Mouse (Mus musculus): Measurements from ENCODE around the gene Rcbtb2.

Rcbtb2 gene

DNA sequence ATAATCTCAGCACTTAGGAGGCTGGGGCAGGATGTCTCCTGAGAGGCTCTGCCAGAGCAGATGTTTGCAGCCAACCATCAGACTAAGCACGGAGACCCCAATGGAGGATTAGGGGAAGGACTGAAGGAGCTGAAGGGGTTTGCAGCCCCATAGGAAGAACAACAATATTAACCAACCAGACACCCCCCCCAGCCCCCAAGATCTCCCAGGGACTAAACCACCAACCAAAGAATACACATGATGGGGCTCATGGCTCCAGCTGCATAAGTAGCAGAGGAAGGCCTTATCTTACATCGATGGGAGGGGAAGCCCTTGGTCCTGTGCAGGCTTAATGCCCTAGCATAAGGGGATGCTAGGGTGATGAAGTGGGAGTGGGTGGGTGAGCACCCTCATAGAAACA, 6.5 kb upstream of the Rcbtb2 start:
- DNase-seq (ENCODE audit: low read depth, low spot score): no peak

DNA sequence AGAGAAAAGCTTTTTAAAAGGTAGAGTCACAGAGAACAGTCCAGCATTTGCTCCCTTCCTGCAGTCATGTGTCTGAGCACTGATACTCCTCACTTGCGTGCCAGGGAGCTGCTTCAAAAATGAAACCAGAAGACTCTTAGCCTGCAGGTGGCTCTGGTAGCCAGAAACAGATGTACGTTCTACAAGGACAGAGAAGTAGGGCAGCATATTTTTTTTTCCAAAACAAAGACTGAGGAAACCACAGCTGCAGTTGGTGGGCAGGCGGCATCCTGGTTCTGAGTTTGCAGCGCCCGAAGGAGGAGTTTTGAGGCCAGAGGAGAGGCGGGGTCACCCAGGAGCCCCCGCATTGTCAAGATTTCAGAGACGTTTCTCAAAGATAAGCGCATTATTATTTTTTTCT, 5.9 kb upstream of the Rcbtb2 start:
- DNase-seq (ENCODE audit: low read depth, low spot score): peak; percentile 83

DNA sequence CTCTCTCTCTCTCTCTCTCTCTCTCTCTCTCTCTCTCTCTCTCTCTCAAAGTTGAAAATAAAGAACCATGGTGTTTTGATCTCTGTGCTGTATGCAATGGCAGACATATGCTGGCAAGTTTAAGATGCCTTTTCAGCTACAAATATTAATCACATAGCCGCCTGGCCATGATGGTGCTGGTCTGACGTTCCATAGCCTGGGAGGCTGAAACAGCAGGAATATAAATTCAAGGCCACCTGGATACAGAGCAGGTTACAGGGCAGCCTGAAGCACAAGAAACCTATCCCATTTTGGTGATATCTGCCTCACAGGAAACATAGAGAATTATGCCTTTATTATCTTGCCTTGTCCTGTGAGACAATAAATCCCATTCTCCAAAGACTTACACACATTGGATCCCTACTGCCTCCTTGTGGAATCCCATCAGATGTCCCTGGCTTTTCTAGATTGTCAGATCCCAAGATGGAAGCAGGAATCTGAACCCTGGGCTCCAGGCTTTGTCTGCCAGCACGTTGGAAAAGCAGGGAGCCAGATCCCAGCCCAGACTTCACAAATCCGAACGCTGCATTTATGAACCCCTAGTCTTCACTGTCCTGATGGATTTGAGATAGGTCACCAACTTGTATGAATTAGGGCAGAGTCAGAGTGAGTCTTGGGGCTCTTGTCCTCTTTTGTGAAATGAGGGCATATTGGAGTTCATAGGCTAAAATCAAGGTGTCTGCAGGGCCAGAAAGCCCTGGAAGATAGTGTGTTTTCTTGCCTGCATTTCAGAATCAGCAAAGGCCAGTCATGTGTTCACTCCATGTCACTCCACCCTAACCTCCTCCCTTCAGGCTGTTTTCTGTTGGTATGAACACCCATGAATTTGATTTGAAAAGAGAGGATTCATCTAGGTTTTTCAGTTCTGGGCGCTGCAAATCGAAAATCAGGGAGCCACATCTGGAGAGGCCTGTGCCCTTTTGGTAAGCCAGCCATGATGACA, 5.1 kb upstream of the Rcbtb2 start:
- no peak for DNase-seq (ENCODE audit: low read depth, low spot score)

DNA sequence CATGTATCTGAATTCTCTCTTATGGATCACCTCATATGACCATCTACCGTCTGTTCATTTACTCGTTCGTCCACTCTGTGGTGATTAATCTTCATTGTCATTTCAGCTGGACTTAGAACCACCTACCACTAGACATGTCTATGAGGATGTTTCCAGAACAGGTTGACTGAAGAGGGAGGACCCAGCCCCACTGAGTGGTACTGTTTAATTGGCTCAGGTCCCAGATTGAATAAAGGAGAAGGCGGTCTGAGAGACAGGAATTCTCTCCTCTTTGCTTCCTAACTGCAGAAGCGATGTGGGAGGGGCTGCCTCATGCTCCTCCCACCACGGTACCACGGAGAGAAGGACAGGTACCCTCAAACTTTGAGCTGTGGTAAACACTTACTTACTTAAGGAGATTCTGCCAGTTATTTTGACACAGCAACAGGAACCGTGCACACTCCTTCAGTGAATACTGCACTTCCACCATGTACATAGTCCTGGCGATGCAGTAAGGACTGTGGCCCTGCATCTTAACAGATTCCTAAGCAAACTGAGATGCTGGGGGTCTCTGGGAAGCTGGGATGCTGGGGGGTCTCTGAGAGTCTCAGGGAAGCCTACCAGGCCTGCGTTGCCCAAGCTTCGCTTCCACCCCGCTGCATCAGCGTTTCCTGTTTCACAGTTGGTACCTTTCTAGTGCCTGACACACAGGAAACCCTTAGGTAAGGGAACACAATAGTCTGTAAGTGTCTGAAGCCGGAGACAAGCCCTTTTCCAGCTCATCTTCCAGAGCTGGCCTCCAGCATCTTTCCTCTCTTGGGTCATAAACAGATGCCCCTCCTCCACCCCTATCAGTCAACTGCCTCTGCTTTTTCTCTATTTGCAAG, 4.1 kb upstream of the Rcbtb2 start:
- DNase-seq (ENCODE audit: low read depth, low spot score): no peak

DNA sequence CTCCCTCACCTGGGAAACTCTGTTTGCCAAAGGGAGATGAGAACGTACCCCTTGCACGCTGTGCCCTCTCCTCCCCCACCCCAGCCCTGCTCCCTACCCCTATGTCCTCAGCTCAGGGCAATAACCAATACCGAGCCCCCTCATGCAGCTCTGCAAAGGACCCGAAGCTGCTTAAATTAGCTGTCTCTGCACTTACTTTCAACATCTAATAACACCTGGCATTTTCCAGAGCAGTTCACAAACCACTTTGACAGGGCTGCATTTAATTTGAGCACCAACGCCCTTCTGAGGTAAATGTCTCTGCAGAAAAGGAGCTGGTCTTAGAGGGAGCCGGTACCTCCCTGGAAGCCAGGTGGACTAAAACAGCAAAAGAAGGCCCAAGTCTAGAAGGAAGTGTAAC, 3.4 kb upstream of the Rcbtb2 start:
- no peak for DNase-seq (ENCODE audit: low read depth, low spot score)

DNA sequence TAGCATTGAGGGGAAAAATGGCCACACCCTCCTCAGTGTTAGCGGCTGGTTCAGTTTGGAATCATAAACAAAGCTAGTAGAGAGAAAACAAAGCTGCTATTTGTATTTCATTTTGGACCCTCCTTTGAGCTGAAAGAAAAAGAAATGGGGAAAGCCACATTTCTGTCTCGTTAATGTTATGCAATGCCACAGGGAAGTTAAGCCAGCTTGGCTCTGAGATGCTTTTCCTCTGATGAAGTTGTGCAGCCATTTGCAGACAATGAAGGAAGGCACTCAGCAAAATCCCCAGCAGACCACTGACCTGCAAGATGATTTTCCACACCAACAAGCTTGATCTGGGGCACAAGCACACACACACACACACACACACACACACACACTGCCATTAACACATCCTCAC, 2.9 kb upstream of the Rcbtb2 start:
- DNase-seq (ENCODE audit: low read depth, low spot score): no peak

DNA sequence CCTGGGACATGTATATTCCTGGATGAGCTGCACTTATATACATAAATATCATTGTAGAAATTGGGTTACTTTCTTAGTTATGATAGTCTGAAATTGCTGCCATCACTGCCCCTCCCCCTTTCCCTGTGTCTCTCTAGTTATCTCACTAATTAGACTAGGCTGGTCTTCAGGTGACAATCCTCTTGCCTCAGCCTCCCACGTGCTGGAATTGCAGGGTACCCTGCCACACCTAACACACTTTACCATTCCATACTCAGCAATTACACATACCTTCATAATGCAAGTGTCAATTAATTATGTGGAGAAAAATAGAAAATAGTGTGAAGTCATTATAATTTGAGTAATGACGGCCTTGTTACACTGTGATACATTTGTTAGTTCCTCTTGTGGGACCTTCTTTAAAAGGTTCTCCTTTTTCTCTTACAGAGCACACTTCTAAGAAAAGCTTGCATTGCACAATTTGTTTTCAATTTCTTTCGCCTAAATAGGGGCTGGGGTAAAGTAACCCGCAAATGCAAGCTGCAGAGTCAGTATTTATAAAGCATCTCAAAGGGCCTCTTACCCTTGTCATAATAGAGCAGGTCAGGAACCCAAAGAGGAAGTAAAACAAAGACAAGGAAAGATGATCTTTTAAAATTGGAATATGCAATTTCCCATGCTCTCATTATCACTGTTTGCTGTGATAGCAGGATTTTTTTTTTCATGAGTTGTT, 470 bp upstream of the Rcbtb2 start:
- no peak for DNase-seq (ENCODE audit: low read depth, low spot score)

DNA sequence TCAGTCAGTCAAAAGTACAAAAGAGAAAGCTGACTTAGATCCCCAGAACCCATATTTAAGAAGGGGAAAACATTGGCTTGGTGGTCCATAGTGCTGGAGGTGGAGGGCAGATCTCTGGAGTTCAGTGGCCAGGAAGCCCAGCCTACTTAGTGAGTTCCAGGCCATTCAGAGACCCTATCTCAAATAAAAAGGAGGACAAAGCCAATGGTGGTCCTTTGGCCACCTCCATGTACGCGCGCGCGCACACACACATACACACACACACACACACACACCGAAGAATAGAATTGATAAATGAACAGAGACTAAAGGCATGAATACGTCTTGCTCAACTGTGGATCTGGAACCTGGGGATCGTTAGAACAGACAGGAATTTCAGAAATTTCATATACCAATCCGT, 544 bp downstream of the Rcbtb2 start:
- DNase-seq (ENCODE audit: low read depth, low spot score): no peak

DNA sequence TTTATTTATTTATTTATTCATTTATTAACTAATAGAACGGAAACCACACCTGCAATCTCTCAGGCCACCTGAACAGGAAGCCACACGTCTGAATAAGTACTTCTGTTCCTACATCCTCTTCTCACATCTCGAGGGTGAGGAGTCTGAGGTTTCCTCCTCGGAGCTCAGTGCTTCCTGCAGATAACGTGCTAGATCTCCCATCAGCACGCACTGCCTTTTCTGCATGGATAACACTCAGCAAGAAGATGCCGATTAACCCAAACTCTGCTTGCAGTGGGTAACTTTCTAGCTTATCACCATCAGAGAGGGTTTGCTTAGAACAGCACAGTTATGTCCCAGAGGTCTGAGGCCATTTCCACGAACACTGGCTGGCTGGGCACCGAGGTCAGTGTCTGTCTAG, 949 bp downstream of the Rcbtb2 start:
- no peak for DNase-seq (ENCODE audit: low read depth, low spot score)

DNA sequence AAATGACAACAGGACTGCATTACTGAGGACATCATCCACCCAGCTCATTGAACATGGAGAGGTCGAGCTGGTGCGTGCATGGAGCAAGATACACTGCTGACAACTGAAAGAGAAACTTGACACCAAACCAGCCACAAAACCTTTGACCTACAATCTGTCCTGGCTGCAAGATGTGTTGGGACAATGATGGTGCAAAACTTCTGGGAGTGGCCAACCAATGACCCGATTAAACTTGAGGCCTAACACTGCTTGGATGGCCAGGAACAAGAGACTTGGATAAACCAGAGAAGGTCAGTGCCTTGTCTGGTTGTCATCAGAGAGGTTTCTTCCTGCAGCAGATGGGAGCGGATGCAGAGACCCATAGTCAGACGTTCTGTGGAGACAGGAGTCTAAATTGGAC, 7.7 kb downstream of the Rcbtb2 start:
- no peak for DNase-seq (ENCODE audit: low read depth, low spot score)

DNA sequence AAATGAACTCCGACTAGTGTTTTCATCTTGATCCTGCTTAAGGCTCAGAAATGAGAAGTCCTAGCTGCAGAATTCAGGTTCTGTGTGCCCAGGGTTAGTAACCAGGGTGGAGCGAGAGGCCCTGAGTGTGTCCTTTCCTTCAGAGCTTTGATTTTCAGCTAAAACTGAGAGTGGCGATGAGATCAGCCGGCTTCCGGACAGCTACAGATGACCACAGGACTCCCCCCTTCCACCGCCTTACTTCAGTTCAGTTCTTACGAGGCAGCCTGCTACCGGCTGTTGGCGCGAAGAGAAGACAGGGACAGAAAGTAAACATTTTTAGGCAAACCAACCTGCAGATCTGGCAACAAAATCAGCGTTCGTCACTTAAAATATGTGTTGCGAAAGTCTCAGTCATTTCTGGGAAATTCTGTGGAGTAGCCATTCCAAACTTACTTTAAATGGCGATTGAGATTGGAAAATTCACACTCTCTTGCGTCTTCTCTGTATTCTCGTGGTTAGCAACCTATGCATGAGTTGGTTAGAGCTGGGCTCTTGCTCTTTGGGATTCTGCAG, 9.1 kb downstream of the Rcbtb2 start:
- no peak for DNase-seq (ENCODE audit: low read depth, low spot score)

DNA sequence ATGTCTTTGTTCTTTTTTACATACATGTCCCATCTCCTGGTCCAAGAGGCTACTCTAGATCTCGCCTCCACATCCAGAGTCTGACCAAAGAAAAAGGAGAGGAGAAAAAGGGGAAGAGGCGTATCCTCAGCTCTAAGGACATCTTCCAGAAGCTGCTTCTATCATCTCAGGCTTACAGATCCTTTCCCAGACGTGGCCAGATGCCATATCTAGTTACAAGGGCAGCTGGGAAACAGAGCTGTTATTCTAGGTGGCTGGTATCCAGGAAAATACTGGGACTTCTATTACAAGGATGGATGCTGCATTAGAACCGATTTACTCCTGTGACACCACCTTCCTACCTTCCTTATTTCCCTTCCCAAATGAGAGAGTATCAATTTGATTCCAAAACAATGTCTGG, 9.9 kb downstream of the Rcbtb2 start:
- DNase-seq (ENCODE audit: low read depth, low spot score): no peak

DNA sequence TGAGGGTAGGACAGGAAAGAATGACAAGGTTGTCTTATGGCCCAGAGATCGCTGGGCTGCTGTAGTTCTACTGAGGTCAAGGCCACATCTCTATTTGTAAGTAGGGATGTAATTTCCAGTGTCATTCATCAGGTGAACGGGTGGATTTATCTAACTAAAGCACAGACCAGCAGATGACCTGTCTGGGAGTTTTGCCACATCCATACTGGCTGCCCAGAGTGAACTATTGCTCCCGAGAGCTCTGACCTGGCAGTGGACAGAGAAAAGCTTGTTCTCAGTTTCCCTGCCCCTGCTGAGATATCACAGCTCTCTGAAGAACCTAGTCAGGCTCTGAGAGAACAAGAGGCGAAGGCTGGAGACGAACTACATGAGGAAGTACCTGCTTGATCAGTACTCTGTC, 14.4 kb downstream of the Rcbtb2 start:
- DNase-seq (ENCODE audit: low read depth, low spot score): no peak

DNA sequence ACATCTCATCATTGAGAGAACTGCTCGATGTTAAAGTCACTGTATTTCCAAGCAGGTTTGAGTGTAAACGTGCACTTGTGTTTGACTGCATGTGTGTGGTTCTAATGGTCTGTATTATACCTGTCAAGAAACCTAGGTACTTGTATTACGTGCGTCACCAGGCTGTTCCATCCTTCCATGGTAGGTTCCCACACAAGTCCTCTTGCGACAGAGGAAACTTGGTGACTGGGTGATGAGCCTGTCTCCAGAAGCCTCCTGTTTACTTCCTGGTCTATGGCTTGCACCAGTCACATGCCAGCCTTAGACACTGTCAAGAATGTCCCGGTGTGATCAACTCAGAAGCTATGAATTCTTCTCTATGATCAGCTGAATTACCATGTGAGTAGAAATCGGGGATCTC, 15.6 kb downstream of the Rcbtb2 start:
- DNase-seq (ENCODE audit: low read depth, low spot score): no peak

DNA sequence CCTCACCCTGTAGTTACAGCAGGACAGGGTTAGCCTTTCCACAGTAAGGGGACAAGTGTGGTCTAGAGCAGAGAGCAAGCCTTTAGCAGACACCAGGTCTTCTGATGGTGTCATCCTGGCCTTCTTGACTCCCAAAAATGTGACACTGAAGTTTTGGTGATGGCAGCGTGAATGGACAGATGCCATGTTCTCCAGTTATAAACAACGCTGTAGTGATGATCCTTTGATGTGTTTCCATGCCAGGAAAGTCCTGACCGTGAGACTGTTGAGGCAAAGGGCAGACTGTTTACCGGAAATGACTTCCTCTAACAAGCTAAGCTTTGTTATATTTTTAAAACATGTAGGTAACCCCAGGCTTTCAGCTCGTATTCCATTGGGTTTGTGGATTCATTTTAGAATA, 17.0 kb downstream of the Rcbtb2 start:
- no peak for DNase-seq (ENCODE audit: low read depth, low spot score)

DNA sequence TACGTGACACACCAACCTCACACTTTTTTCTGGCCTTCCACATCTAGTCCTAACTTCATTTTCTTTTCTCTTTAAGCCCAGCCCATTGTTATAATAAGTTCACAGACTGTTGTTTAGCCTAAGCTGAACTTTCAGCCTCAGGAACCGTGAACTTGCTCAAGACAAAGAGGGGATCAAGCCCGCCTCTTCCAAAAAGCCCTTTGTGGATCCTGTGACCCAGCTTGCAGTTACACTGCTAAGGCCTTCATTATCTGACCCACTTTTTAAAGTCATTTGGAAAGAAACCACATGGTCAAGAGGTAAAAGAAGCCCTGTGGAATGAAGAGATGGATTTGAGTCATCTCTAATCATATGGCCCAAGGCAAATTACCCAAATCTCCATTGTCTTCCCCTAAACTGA, 19.0 kb downstream of the Rcbtb2 start:
- no peak for DNase-seq (ENCODE audit: low read depth, low spot score)

DNA sequence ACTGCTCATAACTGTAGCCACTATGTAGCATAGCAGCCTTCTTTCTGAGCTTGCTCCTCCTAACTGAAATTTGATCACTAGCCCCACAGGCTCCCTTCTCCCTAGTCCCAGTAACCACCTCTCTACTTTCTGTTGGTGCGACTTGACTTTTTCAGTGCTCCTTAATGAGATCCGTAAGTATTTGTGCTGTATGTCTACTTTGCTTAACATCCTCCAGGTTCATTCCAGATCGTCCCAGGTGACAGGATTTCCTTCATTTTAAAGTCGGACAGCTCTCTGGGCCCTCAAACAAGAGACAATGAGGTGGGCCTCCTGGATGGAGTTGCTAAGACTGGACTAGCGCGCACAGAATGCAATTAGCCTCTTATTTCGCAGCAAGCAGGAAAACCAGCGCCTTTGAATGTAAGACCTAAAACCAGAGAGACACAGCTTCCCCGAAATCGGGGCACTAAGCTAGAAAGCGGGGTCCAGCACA, 19.6 kb downstream of the Rcbtb2 start:
- DNase-seq (ENCODE audit: low read depth, low spot score): peak; percentile 53

DNA sequence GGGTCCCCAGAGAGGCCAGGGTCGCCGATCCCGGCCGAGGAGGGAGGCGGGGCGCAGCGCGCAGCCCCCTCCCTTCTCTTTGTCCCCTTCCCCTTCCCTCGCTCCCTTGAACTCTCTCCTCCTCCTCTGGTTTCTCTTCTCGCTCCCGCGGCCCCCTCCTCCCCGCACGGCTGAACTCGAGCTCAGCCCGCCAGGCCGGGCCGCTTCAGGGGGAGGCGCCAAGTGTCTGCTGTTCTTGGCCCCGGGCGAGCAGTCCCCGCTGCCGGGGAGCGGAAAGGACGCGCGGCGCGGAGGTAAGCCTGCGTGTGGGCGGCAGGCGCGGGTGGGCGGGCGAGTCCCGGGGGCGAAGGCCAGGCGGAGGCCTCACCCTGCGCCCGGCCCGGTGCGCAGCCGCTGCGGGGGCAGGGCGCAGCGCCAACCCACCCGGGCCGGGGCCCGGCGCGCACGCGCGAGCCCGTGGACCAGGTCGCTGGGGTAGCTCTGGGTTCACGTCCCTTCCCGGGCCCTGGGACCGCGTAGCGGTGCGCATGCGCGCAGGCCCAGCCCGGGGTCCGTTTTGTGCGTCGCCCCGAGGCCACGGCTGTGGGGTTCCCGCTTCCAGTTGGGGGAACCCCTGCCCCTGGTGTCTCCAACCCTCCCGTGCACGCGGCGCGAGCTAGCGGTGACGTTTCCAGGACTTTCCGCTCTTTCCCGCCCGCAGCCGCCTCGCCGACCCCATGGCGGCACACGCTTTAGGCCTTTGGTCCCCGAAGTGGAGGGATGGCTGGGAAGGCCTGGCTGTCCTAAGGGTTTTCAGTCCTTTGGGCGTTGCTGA, 20.3 kb downstream of the Rcbtb2 start:
- DNase-seq (ENCODE audit: low read depth, low spot score): peak; percentile 84

DNA sequence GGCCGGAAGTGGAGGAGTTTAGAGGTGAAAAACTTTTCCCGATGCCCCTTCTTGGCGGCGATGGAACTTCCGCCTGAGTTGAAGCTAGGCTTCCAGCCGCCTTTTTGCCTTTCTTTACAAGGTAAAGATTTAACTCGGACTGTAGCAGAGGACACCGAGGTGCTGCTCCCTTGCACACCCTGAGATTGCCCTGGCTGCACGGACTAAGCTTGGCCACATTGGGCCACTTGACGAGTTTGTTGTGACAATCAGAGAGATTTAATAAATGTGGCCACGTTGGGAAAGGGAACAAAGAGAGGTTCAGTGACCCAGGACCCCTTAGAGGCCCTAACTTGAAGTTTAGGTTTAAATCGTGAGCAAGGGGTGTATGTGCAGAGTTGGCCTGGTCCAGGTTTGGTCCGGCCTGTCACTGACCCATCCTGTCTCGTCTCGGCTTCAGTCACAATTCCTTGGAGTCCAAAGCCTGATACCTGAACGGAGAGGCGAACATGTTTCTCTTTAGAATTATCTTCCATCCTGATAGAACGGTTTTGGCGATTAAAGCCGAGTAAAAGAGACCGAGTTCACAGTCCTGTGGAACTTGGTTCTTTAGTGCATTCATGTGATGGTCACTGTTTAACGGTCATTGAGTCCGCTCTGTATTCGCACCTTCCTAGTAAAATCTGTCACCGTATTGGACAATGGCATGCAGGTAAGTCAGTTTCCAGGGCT, 21.0 kb downstream of the Rcbtb2 start:
- DNase-seq (ENCODE audit: low read depth, low spot score): no peak

DNA sequence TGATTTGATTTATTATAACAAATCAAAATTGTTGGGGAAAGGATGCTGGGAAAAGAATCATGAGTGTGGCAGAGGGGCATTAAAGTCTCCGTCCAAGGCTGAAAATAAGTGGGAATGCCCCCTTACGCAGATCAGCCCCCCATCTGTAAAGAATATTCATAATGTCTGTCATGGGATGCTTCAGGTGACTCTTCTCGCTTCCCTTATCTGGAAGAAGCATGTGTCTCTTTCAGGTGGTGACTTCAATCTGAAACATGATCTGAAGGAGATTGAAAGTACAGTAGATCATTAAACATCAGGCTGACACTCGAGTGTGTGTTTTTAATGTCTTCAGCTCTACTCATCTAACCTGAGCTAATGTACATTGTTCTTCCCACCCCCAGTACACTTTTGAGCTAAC, 22.7 kb downstream of the Rcbtb2 start:
- no peak for DNase-seq (ENCODE audit: low read depth, low spot score)

Data from brain, adult 2 months (tissue).